ENCODE assay signal across 35 mouse cellular contexts in genomic region chr3:154257312-154257711, GRCm38 (mm10).
"Had no signal": no experiment of that assay in that cellular context is flagged by ENCODE, and none has a peak within 500 bp of the region (broad histone marks: within the 10 kb centered on the region; RNA-seq: fewer than 3 reads in every experiment).

No protein-coding gene starts in this region.

- H3K4me2 ChIP-seq: heart, embryonic 11.5 days; heart, embryonic 12.5 days; heart, embryonic 13.5 days; heart, embryonic 15.5 days; hindbrain, embryonic 12.5 days; hindbrain, embryonic 13.5 days; hindbrain, embryonic 14.5 days; hindbrain, embryonic 15.5 days; intestine, embryonic 15.5 days; kidney, embryonic 15.5 days had no signal

- H3K4me1 ChIP-seq: heart, embryonic 12.5 days; heart, embryonic 15.5 days; hindbrain, embryonic 10.5 days; hindbrain, embryonic 12.5 days; hindbrain, embryonic 13.5 days; hindbrain, embryonic 15.5 days; intestine, embryonic 15.5 days; kidney, embryonic 15.5 days had no signal

- ATAC-seq: hindbrain, embryonic 16.5 days; hindbrain, postnatal 0 days; inflammation-experienced regulatory T-cells, adult 6 months; intestine, embryonic 15.5 days; intestine, embryonic 16.5 days; intestine, postnatal 0 days had no signal

- H3K9ac ChIP-seq: heart, embryonic 12.5 days; heart, embryonic 13.5 days; heart, embryonic 15.5 days; hindbrain, embryonic 12.5 days; hindbrain, embryonic 13.5 days; hindbrain, embryonic 14.5 days; hindbrain, embryonic 15.5 days; intestine, embryonic 15.5 days; kidney, embryonic 15.5 days had no signal

- H3K9me3 ChIP-seq: heart, embryonic 10.5 days; heart, embryonic 12.5 days; heart, embryonic 13.5 days; heart, embryonic 15.5 days; hindbrain, embryonic 10.5 days; hindbrain, embryonic 12.5 days; hindbrain, embryonic 13.5 days; hindbrain, embryonic 15.5 days; intestine, embryonic 15.5 days; kidney, embryonic 15.5 days had no signal

- H3K4me3 ChIP-seq: heart, embryonic 10.5 days; heart, embryonic 12.5 days; heart, embryonic 13.5 days; heart, embryonic 15.5 days; hindbrain, embryonic 10.5 days; hindbrain, embryonic 12.5 days; hindbrain, embryonic 13.5 days; hindbrain, embryonic 15.5 days; intestine, embryonic 15.5 days; kidney, embryonic 15.5 days; layer of hippocampus, adult 2 months had no signal

- H3K27me3 ChIP-seq: heart, embryonic 12.5 days; heart, embryonic 13.5 days; heart, embryonic 15.5 days; hindbrain, embryonic 12.5 days; hindbrain, embryonic 13.5 days; hindbrain, embryonic 15.5 days; intestine, embryonic 15.5 days; kidney, embryonic 15.5 days had no signal

- H3K27ac ChIP-seq: heart, embryonic 10.5 days; heart, embryonic 13.5 days; heart, embryonic 15.5 days; hindbrain, embryonic 10.5 days; hindbrain, embryonic 12.5 days; hindbrain, embryonic 13.5 days; hindbrain, embryonic 14.5 days; hindbrain, embryonic 15.5 days; hindbrain, postnatal 0 days; intestine, embryonic 15.5 days; kidney, embryonic 15.5 days; kidney, postnatal 0 days; layer of hippocampus, adult 2 months had no signal

- H3K36me3 ChIP-seq: heart, embryonic 10.5 days; heart, embryonic 12.5 days; heart, embryonic 13.5 days; heart, embryonic 15.5 days; hindbrain, embryonic 12.5 days; hindbrain, embryonic 13.5 days; hindbrain, embryonic 15.5 days; intestine, embryonic 15.5 days; kidney, embryonic 15.5 days had no signal

- DNase-seq: heart, postnatal 10 days; heart, postnatal 14 days; heart, postnatal 36 days; heart, postnatal 4 days; kidney, adult 11 months; kidney, adult 18-20 months; kidney, adult 2 months; kidney, adult 8-10 months; kidney, adult 9 months; kidney, postnatal 10 days; kidney, postnatal 14 days; kidney, postnatal 25 days; kidney, postnatal 36 days; kidney, postnatal 4 days; layer of hippocampus, adult 9-11 months; layer of hippocampus, postnatal 36 days had no signal
